Mouse (Mus musculus) MEL (cell line): ENCODE results near the gene Rcl1. TPM values are rescaled to one million over a fixed set of nuclear protein-coding genes. Genes with fewer than 3 reads are reported as not detected.

ENCODE experiments used
- DNase-seq: peaks from one replicate; pipeline ENCODE4 v3.0.0; 2011; ENCODE audit warnings: low read depth, low spot score
- H3K27ac ChIP-seq: 2 replicates; pipeline ENCODE4 v1.5.1; 2012; ENCODE audit warnings: low read depth, mild to moderate bottlenecking, control low read depth, low read length, moderate library complexity; ENCODE audit not compliant: control insufficient read depth
- H3K27me3 ChIP-seq, 2 experiments: fragments of 150-350 bp in 1 of 2; sonication (generic) in 1 of 2; 2 replicates each; pipeline ENCODE4 v1.6.1; 2012; ENCODE audit warnings: low read length in 2 of 2, mild to moderate bottlenecking in 2 of 2, improper control_type of control experiment in 1 of 2, moderate library complexity in 1 of 2; ENCODE audit not compliant: insufficient read depth in 2 of 2, control insufficient read depth in 1 of 2
- H3K36me3 ChIP-seq, 2 experiments: 2 replicates each; pipeline ENCODE4 v1.6.1; 2012 to 2014; ENCODE audit warnings: low read length in 2 of 2, improper control_type of control experiment in 1 of 2, inconsistent platforms in 1 of 2, mild to moderate bottlenecking in 1 of 2; ENCODE audit not compliant: insufficient read depth in 2 of 2, control insufficient read depth in 1 of 2
- H3K4me1 ChIP-seq, 2 experiments: fragments of 150-350 bp in 1 of 2; sonication (generic) in 1 of 2; 2 replicates each; pipeline ENCODE4 v1.6.1; 2012; ENCODE audit warnings: low read length in 2 of 2, improper control_type of control experiment in 1 of 2, mild to moderate bottlenecking in 1 of 2; ENCODE audit not compliant: insufficient read depth in 2 of 2, control insufficient read depth in 1 of 2
- H3K4me3 ChIP-seq, 2 experiments: fragments of 150-350 bp in 1 of 2; sonication (generic) in 1 of 2; 2 replicates each; pipeline ENCODE4 v1.5.1; 2012; ENCODE audit warnings: low read depth in 2 of 2, low read length in 2 of 2, mild to moderate bottlenecking in 2 of 2, moderate library complexity in 2 of 2, control low read depth in 1 of 2, improper control_type of control experiment in 1 of 2; ENCODE audit not compliant: control insufficient read depth in 1 of 2, insufficient read depth in 1 of 2
- H3K79me2 ChIP-seq: 2 replicates; pipeline ENCODE4 v1.6.1; 2012; ENCODE audit warnings: mild to moderate bottlenecking, low read length, moderate library complexity; ENCODE audit not compliant: control insufficient read depth, poor library complexity, insufficient read depth
- H3K9ac ChIP-seq: 2 replicates; pipeline ENCODE4 v1.6.1; 2012; ENCODE audit warnings: low read depth, mild to moderate bottlenecking, control low read depth, low read length, moderate library complexity; ENCODE audit not compliant: control insufficient read depth, poor library complexity, severe bottlenecking
- H3K9me3 ChIP-seq: fragments of 150-350 bp; sonication (generic); replicated peaks from 2 replicates; pipeline ENCODE4 v1.6.1; 2012; ENCODE audit warnings: mild to moderate bottlenecking, low read length, improper control_type of control experiment, moderate library complexity; ENCODE audit not compliant: insufficient read depth
- BHLHE40 ChIP-seq: IDR thresholded peaks from 2 replicates; pipeline ENCODE4 v1.6.1; 2012; ENCODE audit warnings: low read depth, mild to moderate bottlenecking, inconsistent platforms, low read length, improper control_type of control experiment, borderline replicate concordance
- CHD1 ChIP-seq: IDR thresholded peaks from 2 replicates; pipeline ENCODE4 v1.6.1; 2012; ENCODE audit warnings: low read depth, mild to moderate bottlenecking, inconsistent platforms, low read length, improper control_type of control experiment
- CHD2 ChIP-seq: IDR thresholded peaks from 2 replicates; pipeline ENCODE4 v1.6.1; 2011; ENCODE audit warnings: low read length, improper control_type of control experiment
- E2F4 ChIP-seq: IDR thresholded peaks from 2 replicates; pipeline ENCODE4 v1.6.1; 2011; ENCODE audit warnings: low read depth, low read length, improper control_type of control experiment, borderline replicate concordance
- ELF1 ChIP-seq: IDR thresholded peaks from 2 replicates; pipeline ENCODE4 v1.6.1; 2014; ENCODE audit warnings: low read depth, mild to moderate bottlenecking, inconsistent platforms, low read length, improper control_type of control experiment, moderate library complexity
- EP300 ChIP-seq, 2 experiments: IDR thresholded peaks; 2 replicates each; pipeline ENCODE4 v1.6.1; 2011; ENCODE audit warnings: improper control_type of control experiment in 2 of 2, low read length in 2 of 2, low read depth in 1 of 2, mild to moderate bottlenecking in 1 of 2
- ETS1 ChIP-seq: IDR thresholded peaks from 2 replicates; pipeline ENCODE4 v1.6.1; 2012; ENCODE audit warnings: low read depth, mild to moderate bottlenecking, inconsistent platforms, low read length, improper control_type of control experiment, moderate library complexity
- GATA1 ChIP-seq: IDR thresholded peaks from 2 replicates; pipeline ENCODE4 v1.6.1; 2011; ENCODE audit warnings: low read depth, low read length, improper control_type of control experiment
- HCFC1 ChIP-seq: IDR thresholded peaks from 2 replicates; pipeline ENCODE4 v1.6.1; 2012; ENCODE audit warnings: low read depth, mild to moderate bottlenecking, inconsistent platforms, low read length, improper control_type of control experiment, moderate library complexity
- JUND ChIP-seq: IDR thresholded peaks from 2 replicates; pipeline ENCODE4 v1.6.1; 2011; ENCODE audit warnings: low read depth, mild to moderate bottlenecking, improper control_type of control experiment, low read length
- KAT2A ChIP-seq: conservative IDR thresholded peaks from 2 replicates; pipeline ENCODE4 v1.6.1; 2012; ENCODE audit warnings: low read depth, low read length, improper control_type of control experiment, inconsistent platforms
- MAFK ChIP-seq: IDR thresholded peaks from 2 replicates; pipeline ENCODE4 v1.6.1; 2011; ENCODE audit warnings: low read depth, mild to moderate bottlenecking, low read length, improper control_type of control experiment, borderline replicate concordance
- MAX ChIP-seq: IDR thresholded peaks from 2 replicates; pipeline ENCODE4 v1.6.1; 2011; ENCODE audit warnings: low read length, improper control_type of control experiment
- MAZ ChIP-seq: IDR thresholded peaks from 2 replicates; pipeline ENCODE4 v1.6.1; 2012; ENCODE audit warnings: low read depth, mild to moderate bottlenecking, inconsistent platforms, low read length, improper control_type of control experiment
- MEF2A ChIP-seq: IDR thresholded peaks from 2 replicates; pipeline ENCODE4 v1.6.1; 2014; ENCODE audit warnings: low read depth, mild to moderate bottlenecking, inconsistent platforms, low read length, improper control_type of control experiment; ENCODE audit not compliant: poor library complexity, insufficient replicate concordance, severe bottlenecking; ENCODE audit errors: extremely low read depth
- MXI1 ChIP-seq: IDR thresholded peaks from 2 replicates; pipeline ENCODE4 v1.6.1; 2011; ENCODE audit warnings: mild to moderate bottlenecking, low read depth, low read length, improper control_type of control experiment
- MYB ChIP-seq: IDR thresholded peaks from 2 replicates; pipeline ENCODE4 v1.6.1; 2011; ENCODE audit warnings: mild to moderate bottlenecking, low read depth, low read length, improper control_type of control experiment
- NELFE ChIP-seq: IDR thresholded peaks from 2 replicates; pipeline ENCODE4 v1.6.1; 2011; ENCODE audit warnings: low read depth, low read length, improper control_type of control experiment
- POLR2AphosphoS2 ChIP-seq: IDR thresholded peaks from 2 replicates; pipeline ENCODE4 v1.6.1; 2011; ENCODE audit warnings: low read length, improper control_type of control experiment
- RCOR1 ChIP-seq: IDR thresholded peaks from 2 replicates; pipeline ENCODE4 v1.6.1; 2012; ENCODE audit warnings: low read depth, mild to moderate bottlenecking, inconsistent platforms, low read length, improper control_type of control experiment
- SIN3A ChIP-seq: IDR thresholded peaks from 2 replicates; pipeline ENCODE4 v1.6.1; 2012; ENCODE audit warnings: low read length, improper control_type of control experiment, inconsistent platforms
- SMC3 ChIP-seq: IDR thresholded peaks from 2 replicates; pipeline ENCODE4 v1.6.1; 2011; ENCODE audit warnings: low read depth, low read length, improper control_type of control experiment
- TAL1 ChIP-seq: IDR thresholded peaks from 2 replicates; pipeline ENCODE4 v1.6.1; 2012; ENCODE audit warnings: mild to moderate bottlenecking, inconsistent platforms, low read length, moderate library complexity, mixed read lengths
- TBP ChIP-seq: IDR thresholded peaks from 2 replicates; pipeline ENCODE4 v1.8.0; 2011; ENCODE audit warnings: low read depth, low read length, improper control_type of control experiment
- TCF12 ChIP-seq: IDR thresholded peaks from 2 replicates; pipeline ENCODE4 v1.6.1; 2014; ENCODE audit warnings: low read depth, mild to moderate bottlenecking, inconsistent platforms, low read length, improper control_type of control experiment, moderate library complexity
- UBTF ChIP-seq: IDR thresholded peaks from 2 replicates; pipeline ENCODE4 v1.6.1; 2012; ENCODE audit warnings: low read depth, mild to moderate bottlenecking, inconsistent platforms, low read length, improper control_type of control experiment, moderate library complexity, borderline replicate concordance; ENCODE audit not compliant: insufficient read depth
- USF1 ChIP-seq: IDR thresholded peaks from 2 replicates; pipeline ENCODE4 v1.6.1; 2014; ENCODE audit warnings: low read depth, mild to moderate bottlenecking, inconsistent platforms, low read length, improper control_type of control experiment, moderate library complexity
- USF2 ChIP-seq, 2 experiments: IDR thresholded peaks; 2 replicates each; pipeline ENCODE4 v1.6.1; 2011 to 2012; ENCODE audit warnings: improper control_type of control experiment in 2 of 2, low read length in 2 of 2, borderline replicate concordance in 1 of 2, inconsistent platforms in 1 of 2, low read depth in 1 of 2, mild to moderate bottlenecking in 1 of 2; ENCODE audit not compliant: insufficient read depth in 1 of 2
- ZKSCAN1 ChIP-seq: IDR thresholded peaks from 2 replicates; pipeline ENCODE4 v1.6.1; 2012; ENCODE audit warnings: low read depth, mild to moderate bottlenecking, inconsistent platforms, low read length, improper control_type of control experiment, moderate library complexity
- polyA plus RNA-seq, 2 experiments: library from polyadenylated mRNA; stranded (reverse) in 1 of 2; unstranded in 1 of 2; fragments of >175 nt in 1 of 2; fragments of >200 nt in 1 of 2; gene quantifications; 2 replicates each; pipeline versions ENCODE4 v1.2.1 to v1.2.4; 2012; ENCODE audit warnings: low replicate concordance in 2 of 2, low read depth in 1 of 2; ENCODE audit not compliant: insufficient read length in 2 of 2, insufficient read depth in 1 of 2, missing spikeins in 1 of 2
- total RNA-seq: library from RNA; depleted of rRNA; stranded (reverse); fragments of 300-350 nt; gene quantifications from 2 replicates; pipeline ENCODE4 v1.2.3, GENCODE M21; 2012

Rcl1 gene
- total and polyA plus RNA-seq, 3 experiments: 86.4 to 122 TPM; not detected in 1

GRCm38 (mm10) chr19:29063577-29064363 lies 37.4 kb upstream of the Rcl1 start (continued):
- peak; percentile 51; the same call in 1 of the 2 replicates for TF ChIP-seq HCFC1
- no peak; the same call in 1 of the 2 replicates for TF ChIP-seq MXI1
- peak; percentile 100 for TF ChIP-seq USF1
- no peak for TF ChIP-seq MYB
- TF ChIP-seq MAX: peak; percentile 96
- TF ChIP-seq RCOR1: no peak
- TF ChIP-seq GATA1: no peak
- peak; percentile 91 to 96 for TF ChIP-seq USF2 (IDR thresholded peaks at IDR 0.05; ENCODE audit: borderline replicate concordance in 1 of 2, insufficient read depth in 1 of 2, low read depth in 1 of 2, low read length in 2 of 2)
- TF ChIP-seq TCF12: no peak; the same call in 1 of the 2 replicates
- TF ChIP-seq UBTF: no peak
- TF ChIP-seq KAT2A: no peak
- TF ChIP-seq CHD1: no peak
- no peak for TF ChIP-seq BHLHE40
- no peak for TF ChIP-seq E2F4
- peak; percentile 99 for TF ChIP-seq MAFK
- peak; percentile 55; the same call in 1 of the 2 replicates for TF ChIP-seq ELF1
- peak; percentile 93 for TF ChIP-seq SMC3

- Histone ChIP-seq H3K9ac (peak overlapping the region; percentile 68), H3K27ac (peak overlapping the region; percentile 94), H3K27me3 (no peaks in the 10 kb centered on the region), H3K36me3 (peaks cover 0 to 23% of the 10 kb centered on the region in 2 experiments; a peak in 2 of 4 replicates), H3K4me1 (peaks cover 4 to 20% of the 10 kb centered on the region in 2 experiments; a peak in 3 of 4 replicates), H3K4me3 (peak overlapping the region; percentile 49), H3K9me3 (no peaks in the 10 kb centered on the region), H3K79me2 (no peaks in the 10 kb centered on the region; the same call in 1 of the 2 replicates)
- DNase-seq: peak; percentile 96
- TF ChIP-seq BHLHE40 (peak; percentile 14; the same call in 1 of the 2 replicates), JUND (no peak), ETS1 (peak; percentile 92), NELFE (no peak), CHD1 (0 out of 2 replicates have a peak, but pooled peaks have one; percentile 71), MXI1 (0 out of 2 replicates have a peak, but pooled peaks have one; percentile 14), USF2 (IDR thresholded peaks at IDR 0.05; ENCODE audit: borderline replicate concordance in 1 of 2, insufficient read depth in 1 of 2, low read depth in 1 of 2, low read length in 2 of 2) (no peak), MAX (peak; percentile 28; the same call in 1 of the 2 replicates), SIN3A (peak; percentile 77), EP300 (IDR thresholded peaks at IDR 0.05; ENCODE audit: low read depth in 1 of 2, low read length in 2 of 2) (peak; percentile 98 to 99), KAT2A (no peak), POLR2AphosphoS2 (peak; percentile 64; the same call in 1 of the 2 replicates), MEF2A (0 out of 2 replicates have a peak, but pooled peaks have one; percentile 54), MAFK (peak; percentile 21; the same call in 1 of the 2 replicates), ZKSCAN1 (no peak), E2F4 (no peak), TAL1 (peak; percentile 98), MAZ (peak; percentile 91), HCFC1 (peak; percentile 58; the same call in 1 of the 2 replicates), CHD2 (peak; percentile 82), TBP (no peak; the same call in 1 of the 2 replicates), MYB (peak; percentile 94), GATA1 (peak; percentile 93), SMC3 (peak; percentile 50)
Observed at GRCm38 (mm10) chr19:29064451-29065102, 36.6 kb upstream of the Rcl1 start.
